Comparison of ENCODE assay signal across 36 mouse cellular contexts in the genomic region with DNA sequence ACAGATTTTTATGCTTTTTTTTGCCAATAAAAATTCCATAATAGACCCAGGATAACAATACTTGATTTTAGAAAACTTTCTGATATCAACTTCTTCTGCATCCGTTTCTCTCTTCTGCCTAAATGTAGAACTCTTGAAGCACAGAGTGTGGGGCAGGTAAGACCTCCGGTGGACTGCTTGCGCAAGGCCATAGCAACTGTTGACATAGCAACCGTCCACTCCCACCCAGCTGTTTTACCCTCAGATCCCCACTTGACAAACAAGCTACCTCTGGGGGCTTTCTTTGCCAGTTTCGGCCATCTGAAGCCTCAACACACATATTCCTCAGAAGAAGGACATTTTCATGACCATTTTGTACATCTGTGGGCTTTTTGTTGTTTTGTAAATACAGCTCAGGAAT. TPM values are rescaled to one million over a fixed set of nuclear protein-coding genes. Genes with fewer than 3 reads are reported as not detected.
DNase-seq lines count a peak whose midpoint lies in the region; ATAC-seq and TF ChIP-seq lines count a peak whose summit lies in the region.
"Had no signal": no experiment of that assay in that cellular context is flagged by ENCODE, and none has a peak within 500 bp of the region (broad histone marks: within the 10 kb centered on the region; RNA-seq: fewer than 3 reads in every experiment).

No protein-coding gene starts in this region.

- H3K4me2 ChIP-seq in hindbrain, embryonic 14.5 days (replicated peaks): no peak overlapping the region
- H3K4me2 ChIP-seq in hindbrain, embryonic 16.5 days (ENCODE audit: low read length): no peak overlapping the region
- H3K4me2 ChIP-seq in kidney, embryonic 15.5 days: no peak overlapping the region
- H3K4me2 ChIP-seq: embryonic facial prominence, embryonic 12.5 days; heart, embryonic 11.5 days; hindbrain, embryonic 15.5 days; intestine, embryonic 15.5 days; limb, embryonic 13.5 days; liver, embryonic 11.5 days; lung, embryonic 15.5 days; midbrain, embryonic 12.5 days had no signal

- H3K9me3 ChIP-seq in hindbrain, embryonic 14.5 days (ENCODE audit: control insufficient read depth, low read length): no peaks in the 10 kb centered on the region
- no peaks in the 10 kb centered on the region for H3K9me3 ChIP-seq in hindbrain, embryonic 16.5 days (ENCODE audit: control insufficient read depth, low read length)
- H3K9me3 ChIP-seq in kidney, embryonic 15.5 days (replicated peaks): no peaks in the 10 kb centered on the region
- H3K9me3 ChIP-seq: embryonic facial prominence, embryonic 12.5 days; hindbrain, embryonic 15.5 days; intestine, embryonic 15.5 days; limb, embryonic 13.5 days; lung, embryonic 15.5 days; midbrain, embryonic 12.5 days had no signal

- TF ChIP-seq POLR2A in brain, embryonic 14.5 days (IDR thresholded peaks at IDR 0.05; ENCODE audit: borderline replicate concordance, extremely low read depth, insufficient read depth, insufficient read length, poor library complexity, severe bottlenecking): no peak

- H3K36me3 ChIP-seq in hindbrain, embryonic 14.5 days (replicated peaks; ENCODE audit: control insufficient read depth, insufficient read depth): no peaks in the 10 kb centered on the region
- H3K36me3 ChIP-seq in hindbrain, embryonic 16.5 days (ENCODE audit: control insufficient read depth, insufficient read depth, low read length): no peaks in the 10 kb centered on the region
- H3K36me3 ChIP-seq in kidney, embryonic 15.5 days: peaks cover 5% of the 10 kb centered on the region; the same call in 1 of the 2 replicates
- H3K36me3 ChIP-seq: embryonic facial prominence, embryonic 12.5 days; G1E; hindbrain, embryonic 15.5 days; intestine, embryonic 15.5 days; limb, embryonic 13.5 days; lung, embryonic 15.5 days; midbrain, embryonic 12.5 days had no signal

- H3K4me1 ChIP-seq in hindbrain, embryonic 14.5 days (replicated peaks; ENCODE audit: control insufficient read depth, insufficient read depth, low read length): peaks cover 11% of the 10 kb centered on the region; the same call in 1 of the 2 replicates
- peaks cover 4% of the 10 kb centered on the region; the same call in 1 of the 2 replicates for H3K4me1 ChIP-seq in hindbrain, embryonic 16.5 days (ENCODE audit: control insufficient read depth, insufficient read depth, low read depth, low read length)
- 0 out of 2 replicates have a peak, but pooled peaks cover 2% of the 10 kb centered on the region for H3K4me1 ChIP-seq in kidney, embryonic 15.5 days
- H3K4me1 ChIP-seq: embryonic facial prominence, embryonic 12.5 days; limb, embryonic 13.5 days; lung, embryonic 15.5 days had no signal

- no peaks in the 10 kb centered on the region for H3K27me3 ChIP-seq in hindbrain, embryonic 14.5 days (ENCODE audit: control insufficient read depth, insufficient read depth, low read length)
- H3K27me3 ChIP-seq in hindbrain, embryonic 16.5 days (replicated peaks; ENCODE audit: control insufficient read depth, insufficient read depth, low read length): no peaks in the 10 kb centered on the region
- no peaks in the 10 kb centered on the region for H3K27me3 ChIP-seq in kidney, embryonic 15.5 days
- H3K27me3 ChIP-seq: embryonic facial prominence, embryonic 12.5 days; hindbrain, embryonic 15.5 days; intestine, embryonic 15.5 days; limb, embryonic 13.5 days; lung, embryonic 15.5 days; midbrain, embryonic 12.5 days had no signal

- WGBS in hindbrain, embryonic 14.5 days: 64% methylated on average over 5 of the region's 5 CpGs
- WGBS in hindbrain, embryonic 16.5 days: 58% methylated on average over 5 of the region's 5 CpGs
- 57% methylated on average over 5 of the region's 5 CpGs for WGBS in kidney, embryonic 15.5 days

- peak overlapping the region; percentile 29; the same call in 1 of the 2 replicates for H3K27ac ChIP-seq in hindbrain, embryonic 14.5 days
- no peak overlapping the region for H3K27ac ChIP-seq in hindbrain, embryonic 16.5 days (ENCODE audit: low read depth, low read length)
- no peak overlapping the region for H3K27ac ChIP-seq in kidney, embryonic 15.5 days
- H3K27ac ChIP-seq: embryonic facial prominence, embryonic 12.5 days; intestine, embryonic 15.5 days; kidney, postnatal 0 days; limb, embryonic 13.5 days; lung, embryonic 15.5 days; midbrain, embryonic 12.5 days had no signal

- TF ChIP-seq CTCF in brain, embryonic 14.5 days (IDR thresholded peaks at IDR 0.05; ENCODE audit: borderline replicate concordance, extremely low read depth, insufficient read depth, insufficient read length): no peak

- H3K4me3 ChIP-seq in hindbrain, embryonic 14.5 days (replicated peaks; ENCODE audit: low read length): no peak overlapping the region
- no peak overlapping the region for H3K4me3 ChIP-seq in hindbrain, embryonic 16.5 days (ENCODE audit: low read length)
- no peak overlapping the region for H3K4me3 ChIP-seq in kidney, embryonic 15.5 days (replicated peaks)
- H3K4me3 ChIP-seq: embryonic facial prominence, embryonic 12.5 days; hindbrain, embryonic 15.5 days; intestine, embryonic 15.5 days; limb, embryonic 13.5 days; lung, embryonic 15.5 days; midbrain, embryonic 12.5 days had no signal

- DNase-seq in embryo, embryonic 10.5 days (ENCODE audit: low spot score): peak; percentile 26
- no peak for DNase-seq in embryo, embryonic 11 days
- peak; percentile 66 for DNase-seq in heart, adult 11 months
- no peak for DNase-seq in heart, postnatal 10 days
- DNase-seq in hindbrain, embryonic 14.5 days (ENCODE audit: low spot score): no peak
- peak; percentile 57 for DNase-seq in brain, embryonic 14.5 days (ENCODE audit: low read depth)
- DNase-seq: adrenal gland, postnatal 10 days; cerebellum, adult 11-12 months; cerebellum, adult 9-11 months; gastrocnemius, postnatal 14 days; heart, postnatal 14 days; kidney, adult 2 months; kidney, postnatal 4 days; lung, postnatal 36 days; thymus, adult 2 months; thymus, postnatal 36 days had no signal

- ATAC-seq in hindbrain, embryonic 14.5 days (ENCODE audit: low FRiP score): no peak
- no peak for ATAC-seq in hindbrain, embryonic 16.5 days
- ATAC-seq in kidney, embryonic 15.5 days (replicated peaks; ENCODE audit: low FRiP score): no peak
- ATAC-seq: intestine, embryonic 15.5 days had no signal

- no peak overlapping the region for H3K9ac ChIP-seq in hindbrain, embryonic 14.5 days
- no peak overlapping the region for H3K9ac ChIP-seq in hindbrain, embryonic 16.5 days (ENCODE audit: low read depth, low read length)
- H3K9ac ChIP-seq in kidney, embryonic 15.5 days: no peak overlapping the region
- H3K9ac ChIP-seq: embryonic facial prominence, embryonic 12.5 days; hindbrain, embryonic 15.5 days; intestine, embryonic 15.5 days; limb, embryonic 13.5 days; lung, embryonic 15.5 days; midbrain, embryonic 12.5 days had no signal

- intact Hi-C loops in heart, postnatal 10 days (cut with DNase I): no loop called here

RNA-seq across cellular contexts. Expression of a gene that starts 41.2 kb away (rescaled TPM):
- total RNA-seq in heart, postnatal 10 days (2021): not detected
- not detected in 2 replicates for polyA plus RNA-seq in hindbrain, embryonic 14.5 days (2014; fragmentation: Nextera tagmentation; extraction: Ambion mirVana)
- not detected in 2 replicates for polyA plus RNA-seq in hindbrain, embryonic 16.5 days (2015; fragmentation: Nextera tagmentation; extraction: Ambion mirVana)
- not detected in 2 replicates for polyA plus RNA-seq in brain, embryonic 14.5 days (2012; rRNA removed)
- not detected in 2 replicates for polyA plus RNA-seq in kidney, embryonic 15.5 days (2015; fragmentation: Nextera tagmentation; extraction: Ambion mirVana)
- total RNA-seq: adrenal gland, postnatal 10 days; G1E; gastrocnemius, postnatal 14 days; granulocyte monocyte progenitor cell, adult 5-6 weeks; heart, postnatal 14 days; layer of hippocampus, adult 8-10 months; layer of hippocampus, postnatal 25 days; left cerebral cortex, adult 8-10 months; left cerebral cortex, postnatal 36 days; megakaryocyte, adult 5-6 weeks had no signal
- polyA plus RNA-seq: embryonic facial prominence, embryonic 12.5 days; G1E; heart, embryonic 11.5 days; hindbrain, embryonic 15.5 days; intestine, embryonic 15.5 days; kidney, adult 2 months; kidney, postnatal 0 days; limb, embryonic 13.5 days; liver, embryonic 11.5 days; liver, embryonic 16.5 days; lung, embryonic 15.5 days; midbrain, embryonic 12.5 days; neural tube, embryonic 11.5 days; thymus, adult 2 months had no signal

Comparison
In these comparisons a context has a peak if more than half of its experiments do, and no peak if none do; other contexts are left out.
1. DNase-seq: peak in embryo, embryonic 10.5 days (single experiment), heart, adult 11 months (single experiment) and brain, embryonic 14.5 days (single experiment); none in embryo, embryonic 11 days (single experiment), heart, postnatal 10 days (0 of 2) and hindbrain, embryonic 14.5 days (single experiment).